Mouse (Mus musculus): ENCODE data around the gene Lce1g.

- TF ChIP-seq CTCF (IDR thresholded peaks at IDR 0.05), result no peak
- no peak for TF ChIP-seq EP300 (IDR thresholded peaks at IDR 0.05)
Observed at GRCm38 (mm10) chr3:92738996-92739395, 13.1 kb downstream of the Lce1g start, which contains the start of gene Gm38119.
